Mouse (Mus musculus) T-helper 2 cell (primary cell): ENCODE data around the gene Gm11146.

Experiments
- in situ Hi-C: fragments of 300-600 bp; cut with MboI, MseI; formaldehyde crosslinking; loops from one replicate; pipeline ENCODE4 v1.15.1; 2025; ENCODE audit warnings: high pct_unique_total_duplicates

The Gm11146 gene

GRCm38 (mm10) chr16:77601994-77602393, at the start of gene Gm11146:
TSS of gene Gm11146 (minus strand) at chr16:77602094.
- in situ Hi-C loops = no loop called here

GRCm38 (mm10) chr16:77650596-77650995, 48.7 kb upstream of the Gm11146 start:
- in situ Hi-C loops = no loop called here

- in situ Hi-C loops = no loop called here
Measured at GRCm38 (mm10) chr16:77649006-77649405, 47.1 kb upstream of the Gm11146 start.

GRCm38 (mm10) chr16:77648181-77648580, 46.3 kb upstream of the Gm11146 start:
- in situ Hi-C loops = no loop called here

GRCm38 (mm10) chr16:77646146-77646545, 44.3 kb upstream of the Gm11146 start:
- in situ Hi-C loops = no loop called here

GRCm38 (mm10) chr16:77644976-77645375, 43.1 kb upstream of the Gm11146 start:
- in situ Hi-C loops = no loop called here

GRCm38 (mm10) chr16:77643871-77644720, 42.2 kb upstream of the Gm11146 start:
- in situ Hi-C loops = no loop called here

- in situ Hi-C loops = no loop called here
Measured at GRCm38 (mm10) chr16:77643036-77643870, 41.4 kb upstream of the Gm11146 start.

GRCm38 (mm10) chr16:77636497-77636896, 34.6 kb upstream of the Gm11146 start:
- in situ Hi-C loops = no loop called here

GRCm38 (mm10) chr16:77632315-77632881, 30.5 kb upstream of the Gm11146 start:
- in situ Hi-C loops = no loop called here

GRCm38 (mm10) chr16:77622681-77623080, 20.8 kb upstream of the Gm11146 start:
- in situ Hi-C loops = no loop called here

- in situ Hi-C loops = no loop called here
Measured at GRCm38 (mm10) chr16:77602581-77602980, 687 bp upstream of the Gm11146 start.

- in situ Hi-C loops = no loop called here
Measured at GRCm38 (mm10) chr16:77598787-77599186, 3.1 kb downstream of the Gm11146 start.

GRCm38 (mm10) chr16:77596556-77596955, 5.3 kb downstream of the Gm11146 start:
- in situ Hi-C loops = no loop called here

- in situ Hi-C loops = no loop called here
Measured at GRCm38 (mm10) chr16:77595661-77596060, 6.2 kb downstream of the Gm11146 start.

GRCm38 (mm10) chr16:77594553-77594952, 7.3 kb downstream of the Gm11146 start:
- in situ Hi-C loops = no loop called here

GRCm38 (mm10) chr16:77593828-77594421, 8.0 kb downstream of the Gm11146 start:
- in situ Hi-C loops = no loop called here

- in situ Hi-C loops = no loop called here
Measured at GRCm38 (mm10) chr16:77592986-77593385, 8.9 kb downstream of the Gm11146 start.

- in situ Hi-C loops = no loop called here
Measured at GRCm38 (mm10) chr16:77573036-77573435, 28.9 kb downstream of the Gm11146 start.

- in situ Hi-C loops = no loop called here
Measured at GRCm38 (mm10) chr16:77569457-77569856, 32.4 kb downstream of the Gm11146 start.

- in situ Hi-C loops = no loop called here
Measured at GRCm38 (mm10) chr16:77568384-77568783, 33.5 kb downstream of the Gm11146 start.

- in situ Hi-C loops = no loop called here
Measured at GRCm38 (mm10) chr16:77562852-77563251, 39.0 kb downstream of the Gm11146 start.
